Mouse (Mus musculus) adrenal gland, adult 2 months (tissue): ENCODE results near the gene Gm7137. TPM values are rescaled to one million over a fixed set of nuclear protein-coding genes. Genes with fewer than 3 reads are reported as not detected.
"Not testable (repeated sequence)": the region's sequence is repeated elsewhere in the genome, so short reads cannot be mapped to it uniquely, and the experiment has no call there.

ENCODE experiments used
- DNase-seq: peaks from one replicate; pipeline ENCODE4 v3.0.0; 2021
- polyA plus RNA-seq: library from polyadenylated mRNA; depleted of rRNA; stranded (reverse); fragments of >200 nt; gene quantifications from 2 replicates; pipeline ENCODE4 v1.2.3, GENCODE M21; 2012; rRNA removed
- total RNA-seq, 2 experiments: library from RNA; stranded (reverse); gene quantifications; 2 replicates each; pipeline ENCODE4 v1.2.3; 2021

The Gm7137 gene
- total and polyA plus RNA-seq, 3 experiments, result not detected

- DNase-seq, result not testable (repeated sequence)
Observed at GRCm38 (mm10) chr10:77751254-77751653, 36.7 kb downstream of the Gm7137 start, which contains the start of gene Gm9736. Gene Gm9736 (minus strand): TSS chr10:77751354.

GRCm38 (mm10) chr10:77750686-77751085, 37.3 kb downstream of the Gm7137 start:
- not testable (repeated sequence) for DNase-seq

- DNase-seq, result not testable (repeated sequence)
Observed at GRCm38 (mm10) chr10:77741924-77742688, 45.9 kb downstream of the Gm7137 start, which contains the start of gene Gm18596. Gene Gm18596 (minus strand): TSS chr10:77742638.

GRCm38 (mm10) chr10:77738929-77739328, 49.1 kb downstream of the Gm7137 start:
- DNase-seq, result no peak

Other genes starting within 250 kb of the Gm7137 start
Only the 30 nearest of the 31 such genes appear.
- 100 to 1,000 TPM; 174 to 202 TPM for gene Pttg1ip, start 206.5 kb downstream of the Gm7137 start, total RNA-seq
- 127 and 165 TPM in 2 replicates for gene Pttg1ip, start 206.5 kb downstream of the Gm7137 start, polyA plus RNA-seq
- 100 to 1,000 TPM in 1 of 2 experiments, 10 to 100 TPM in 1; 97.7 to 104 TPM for gene Sumo3, start 182.1 kb downstream of the Gm7137 start, total RNA-seq
- gene Sumo3, start 182.1 kb downstream of the Gm7137 start, polyA plus RNA-seq, result 83.8 and 91.1 TPM in 2 replicates
- 10 to 100 TPM; 27.5 to 28.5 TPM for gene Gm49325, start 182.0 kb downstream of the Gm7137 start, total RNA-seq
- gene Gm49325, start 182.0 kb downstream of the Gm7137 start, polyA plus RNA-seq, result not detected in 2 replicates
- gene Ube2g2, start 165.9 kb downstream of the Gm7137 start, total RNA-seq, result 10 to 100 TPM; 50.0 to 55.0 TPM
- 27.9 and 37.4 TPM in 2 replicates for gene Ube2g2, start 165.9 kb downstream of the Gm7137 start, polyA plus RNA-seq
- gene Tspear, start 101.6 kb downstream of the Gm7137 start, total RNA-seq, result under 1 TPM; 0.17 to 0.62 TPM
- 0.94 and 1.1 TPM in 2 replicates for gene Tspear, start 101.6 kb downstream of the Gm7137 start, polyA plus RNA-seq
- not detected for gene Gm19402, start 97.4 kb downstream of the Gm7137 start, total RNA-seq
- gene Gm19402, start 97.4 kb downstream of the Gm7137 start, polyA plus RNA-seq, result not detected in 2 replicates
- gene Gm9508, start 91.0 kb downstream of the Gm7137 start, total RNA-seq, result not detected
- not detected in 2 replicates for gene Gm9508, start 91.0 kb downstream of the Gm7137 start, polyA plus RNA-seq
- gene Gm10272, start 81.6 kb downstream of the Gm7137 start, total RNA-seq, result not detected
- gene Gm10272, start 81.6 kb downstream of the Gm7137 start, polyA plus RNA-seq, result not detected in 2 replicates
- gene Gm10024, start 76.7 kb downstream of the Gm7137 start, total RNA-seq, result not detected
- gene Gm10024, start 76.7 kb downstream of the Gm7137 start, polyA plus RNA-seq, result not detected in 2 replicates
- not detected for gene Gm10142, start 72.4 kb downstream of the Gm7137 start, total RNA-seq
- not detected in 2 replicates for gene Gm10142, start 72.4 kb downstream of the Gm7137 start, polyA plus RNA-seq
- not detected for gene Krtap12-1, start 67.6 kb downstream of the Gm7137 start, total RNA-seq
- gene Krtap12-1, start 67.6 kb downstream of the Gm7137 start, polyA plus RNA-seq, result not detected in 2 replicates
- not detected for gene Gm10100, start 61.7 kb downstream of the Gm7137 start, total RNA-seq
- gene Gm10100, start 61.7 kb downstream of the Gm7137 start, polyA plus RNA-seq, result not detected in 2 replicates
- gene Gm18596, start 45.6 kb downstream of the Gm7137 start, total RNA-seq, result not detected
- gene Gm18596, start 45.6 kb downstream of the Gm7137 start, polyA plus RNA-seq, result not detected in 2 replicates
- gene Gm9736, start 36.8 kb downstream of the Gm7137 start, total RNA-seq, result not detected
- gene Gm9736, start 36.8 kb downstream of the Gm7137 start, polyA plus RNA-seq, result not detected in 2 replicates
- gene Gm3233, start 28.5 kb downstream of the Gm7137 start, total RNA-seq, result not detected
- not detected in 2 replicates for gene Gm3233, start 28.5 kb downstream of the Gm7137 start, polyA plus RNA-seq
- not detected for gene Gm3238, start 16.9 kb downstream of the Gm7137 start, total RNA-seq
- gene Gm3238, start 16.9 kb downstream of the Gm7137 start, polyA plus RNA-seq, result not detected in 2 replicates
- gene Gm7138, start 11.3 kb downstream of the Gm7137 start, total RNA-seq, result not detected
- gene Gm7138, start 11.3 kb downstream of the Gm7137 start, polyA plus RNA-seq, result not detected in 2 replicates
- gene Gm3250, start 5.7 kb downstream of the Gm7137 start, total RNA-seq, result not detected
- gene Gm3250, start 5.7 kb downstream of the Gm7137 start, polyA plus RNA-seq, result not detected in 2 replicates
- not detected for gene Gm9639, start 6.9 kb upstream of the Gm7137 start, total RNA-seq
- gene Gm9639, start 6.9 kb upstream of the Gm7137 start, polyA plus RNA-seq, result not detected in 2 replicates
- gene Gm19668, start 10.9 kb upstream of the Gm7137 start, total RNA-seq, result not detected
- gene Gm19668, start 10.9 kb upstream of the Gm7137 start, polyA plus RNA-seq, result not detected in 2 replicates
- not detected for gene Gm9507, start 23.6 kb upstream of the Gm7137 start, total RNA-seq
- gene Gm9507, start 23.6 kb upstream of the Gm7137 start, polyA plus RNA-seq, result 0.31 TPM in 1 of 2 replicates, not detected in the other
- not detected for gene Gm2696, start 26.5 kb upstream of the Gm7137 start, total RNA-seq
- gene Gm2696, start 26.5 kb upstream of the Gm7137 start, polyA plus RNA-seq, result not detected in 2 replicates
- not detected for gene Krtap10-4, start 38.9 kb upstream of the Gm7137 start, total RNA-seq
- not detected in 2 replicates for gene Krtap10-4, start 38.9 kb upstream of the Gm7137 start, polyA plus RNA-seq
- gene Krtap10-10, start 47.7 kb upstream of the Gm7137 start, total RNA-seq, result not detected
- gene Krtap10-10, start 47.7 kb upstream of the Gm7137 start, polyA plus RNA-seq, result not detected in 2 replicates
- gene Gm36176, start 58.6 kb upstream of the Gm7137 start, total RNA-seq, result not detected
- not detected in 2 replicates for gene Gm36176, start 58.6 kb upstream of the Gm7137 start, polyA plus RNA-seq
- gene Gm10318, start 64.7 kb upstream of the Gm7137 start, total RNA-seq, result not detected
- gene Gm10318, start 64.7 kb upstream of the Gm7137 start, polyA plus RNA-seq, result not detected in 2 replicates
- not detected for gene Gm3285, start 73.8 kb upstream of the Gm7137 start, total RNA-seq
- gene Gm3285, start 73.8 kb upstream of the Gm7137 start, polyA plus RNA-seq, result not detected in 2 replicates
- gene Lrrc3, start 114.3 kb upstream of the Gm7137 start, total RNA-seq, result 1 to 10 TPM; 5.2 to 8.1 TPM
- 4.1 and 6.3 TPM in 2 replicates for gene Lrrc3, start 114.3 kb upstream of the Gm7137 start, polyA plus RNA-seq
- 1 to 10 TPM; 2.6 to 3.2 TPM for gene Trpm2, start 182.4 kb upstream of the Gm7137 start, total RNA-seq
- 3.0 and 3.1 TPM in 2 replicates for gene Trpm2, start 182.4 kb upstream of the Gm7137 start, polyA plus RNA-seq
- gene 1810043G02Rik, start 190.3 kb upstream of the Gm7137 start, total RNA-seq, result 10 to 100 TPM; 19.7 to 23.7 TPM
- gene 1810043G02Rik, start 190.3 kb upstream of the Gm7137 start, polyA plus RNA-seq, result 92.1 and 111 TPM in 2 replicates